Mouse (Mus musculus) hindbrain, embryonic 14.5 days (tissue): ENCODE data around the gene Ciita. TPM values are rescaled to one million over a fixed set of nuclear protein-coding genes. Genes with fewer than 3 reads are reported as not detected.
A peak's percentile ranks its signal among the peaks of the same experiment; 100 is the strongest.

Experiments used
- ATAC-seq: fragments of 200-750 bp; cut with Nextera tagmentation; 2 replicates; pipeline ENCODE4 v1.8.0; 2017; ENCODE audit warnings: moderate number of reproducible peaks, mild to moderate bottlenecking, moderate TSS enrichment, moderate library complexity; ENCODE audit not compliant: low FRiP score
- DNase-seq: peaks from one replicate; pipeline ENCODE4 v3.0.0-alpha.2; 2015; ENCODE audit warnings: low spot score
- H3K27ac ChIP-seq: fragments of 300-500 bp; sonication (generic); 2 replicates; pipeline ENCODE4 v1.5.1; 2014; ENCODE audit warnings: mild to moderate bottlenecking, moderate library complexity
- H3K27me3 ChIP-seq: fragments of 300-500 bp; sonication (generic); 2 replicates; pipeline ENCODE4 v1.6.1; 2014; ENCODE audit warnings: mild to moderate bottlenecking, low read length, mixed read lengths; ENCODE audit not compliant: control insufficient read depth, insufficient read depth
- H3K36me3 ChIP-seq: fragments of 300-500 bp; sonication (generic); replicated peaks from 2 replicates; pipeline ENCODE4 v1.6.1; 2014; ENCODE audit not compliant: control insufficient read depth, insufficient read depth
- H3K4me1 ChIP-seq: fragments of 300-500 bp; sonication (generic); replicated peaks from 2 replicates; pipeline ENCODE4 v1.6.1; 2014; ENCODE audit warnings: antibody characterized with exemption, low read length, mixed read lengths; ENCODE audit not compliant: control insufficient read depth, insufficient read depth
- H3K4me2 ChIP-seq: fragments of 300-500 bp; sonication (generic); replicated peaks from 2 replicates; pipeline ENCODE4 v1.6.1; 2014; ENCODE audit warnings: mild to moderate bottlenecking, moderate library complexity
- H3K4me3 ChIP-seq: fragments of 300-500 bp; sonication (generic); replicated peaks from 2 replicates; pipeline ENCODE4 v1.5.1; 2014; ENCODE audit warnings: mild to moderate bottlenecking, low read length
- H3K9ac ChIP-seq: fragments of 300-500 bp; sonication (generic); 2 replicates; pipeline ENCODE4 v1.6.1; 2014
- H3K9me3 ChIP-seq: fragments of 300-500 bp; sonication (generic); 2 replicates; pipeline ENCODE4 v1.6.1; 2016; ENCODE audit warnings: low read length; ENCODE audit not compliant: control insufficient read depth
- WGBS: fragments of 180-500 bp; shearing (Covaris S2); extraction: QIAGEN DNeasy Blood & Tissue Kit; methylation state at CpG from one replicate; pipeline ENCODE4 v1.1.7; 2014; 5-methylcytosine and 5-hydroxymethylcytosine counted together
- polyA plus RNA-seq: library from polyadenylated mRNA; unstranded; fragments of >200 nt; fragmentation: Nextera tagmentation; extraction: Ambion mirVana; gene quantifications from 2 replicates; pipeline ENCODE4 v1.2.1, GENCODE M21; 2014

Gene Ciita
- polyA plus RNA-seq, 1 experiment from 2014 or later: 0.62 TPM

- Histone ChIP-seq H3K4me1 (no peaks in the 10 kb centered on the region), H3K27ac (no peak overlapping the region), H3K36me3 (no peaks in the 10 kb centered on the region), H3K27me3 (no peaks in the 10 kb centered on the region), H3K4me3 (no peak overlapping the region), H3K9ac (no peak overlapping the region), H3K9me3 (no peaks in the 10 kb centered on the region), H3K4me2 (no peak overlapping the region)
- ATAC-seq (peak; percentile 74; the same call in 1 of the 2 replicates), DNase-seq (peak; percentile 94)
- 50% methylated on average over 2 of the region's 2 CpGs for WGBS
These were observed 41.2 kb downstream of the Ciita start for GRCm38 (mm10) chr16:10520908-10521614.

DNA sequence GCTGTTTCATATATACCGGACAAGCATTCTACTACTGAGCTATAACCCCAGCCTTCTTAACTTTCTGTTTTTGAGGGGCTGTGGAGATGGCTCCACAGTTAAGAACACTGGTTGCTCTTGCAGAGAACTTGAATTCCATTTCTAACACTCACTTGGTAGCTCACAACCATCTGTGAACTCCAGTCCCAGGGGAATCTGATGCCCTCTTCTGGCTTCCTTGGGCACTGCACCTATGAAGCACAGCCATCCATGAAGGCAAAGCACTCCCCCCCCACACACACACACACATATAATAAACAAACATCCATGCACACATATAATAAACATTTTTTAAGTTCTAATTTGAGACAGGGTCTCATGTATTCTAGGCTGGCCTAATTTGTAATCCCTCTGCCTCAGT is 43.0 kb downstream of the Ciita start:
- Histone ChIP-seq H3K4me1 (no peaks in the 10 kb centered on the region), H3K27me3 (no peaks in the 10 kb centered on the region), H3K9ac (no peak overlapping the region), H3K27ac (no peak overlapping the region), H3K9me3 (no peaks in the 10 kb centered on the region), H3K36me3 (no peaks in the 10 kb centered on the region), H3K4me3 (no peak overlapping the region), H3K4me2 (no peak overlapping the region)
- WGBS: 92% methylated on average over 1 of the region's 1 CpGs
- DNase-seq: peak; percentile 69
- ATAC-seq: no peak

- no peaks in the 10 kb centered on the region for H3K9me3 ChIP-seq
- H3K27me3 ChIP-seq: no peaks in the 10 kb centered on the region
- H3K9ac ChIP-seq: no peak overlapping the region
- no peak overlapping the region for H3K4me3 ChIP-seq
- ATAC-seq (no peak), DNase-seq (no peak)
- H3K4me1 ChIP-seq: no peaks in the 10 kb centered on the region
- WGBS: 94% methylated on average over 8 of the region's 8 CpGs
- no peak overlapping the region for H3K4me2 ChIP-seq
- no peaks in the 10 kb centered on the region for H3K36me3 ChIP-seq
- H3K27ac ChIP-seq: no peak overlapping the region
These were observed 43.8 kb downstream of the Ciita start for GRCm38 (mm10) chr16:10523650-10524049.

DNA sequence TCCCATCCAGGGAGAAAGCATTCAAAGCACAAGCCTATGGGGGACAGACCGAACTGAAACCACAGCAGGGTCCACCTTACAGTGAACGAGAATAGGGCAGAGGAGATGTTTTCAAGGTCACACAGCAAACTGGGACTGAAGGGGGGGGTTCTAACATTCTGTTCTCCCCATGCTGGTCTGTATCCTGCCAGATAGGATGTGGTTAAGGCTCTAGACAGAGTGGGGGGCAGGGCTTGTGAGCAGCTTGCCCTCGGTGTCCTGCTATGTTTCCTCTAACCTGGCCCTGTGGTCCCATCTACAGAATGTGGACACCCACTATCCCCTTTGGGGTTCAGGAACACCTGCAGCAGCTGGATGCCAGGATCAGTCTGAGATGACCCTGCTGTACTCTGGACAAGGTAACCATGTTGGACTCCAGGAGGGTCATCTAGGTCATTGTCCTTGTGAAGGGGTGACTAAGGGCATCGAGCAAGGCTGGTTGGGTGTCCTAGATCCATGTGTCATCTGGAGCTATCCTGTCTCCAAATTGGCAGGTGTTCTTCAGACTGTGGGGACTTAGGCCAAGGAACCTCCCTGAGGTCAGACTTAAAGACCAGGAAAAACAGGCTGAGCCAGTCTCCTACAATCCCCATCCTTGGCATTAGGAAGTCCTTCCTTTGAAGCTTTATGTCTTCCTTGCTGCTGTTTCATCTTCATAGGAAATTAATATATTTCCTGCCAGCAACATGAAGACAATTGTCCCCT is 45.2 kb downstream of the Ciita start:
- no peak overlapping the region for H3K27ac ChIP-seq
- H3K4me2 ChIP-seq: no peak overlapping the region
- no peak overlapping the region for H3K4me3 ChIP-seq
- no peaks in the 10 kb centered on the region for H3K9me3 ChIP-seq
- H3K36me3 ChIP-seq: peaks cover 8% of the 10 kb centered on the region; the same call in 1 of the 2 replicates
- no peaks in the 10 kb centered on the region for H3K4me1 ChIP-seq
- ATAC-seq (no peak), DNase-seq (no peak)
- WGBS: 83% methylated on average over 4 of the region's 4 CpGs
- H3K9ac ChIP-seq: no peak overlapping the region
- no peaks in the 10 kb centered on the region for H3K27me3 ChIP-seq

GRCm38 (mm10) chr16:10525610-10525980 is 45.7 kb downstream of the Ciita start:
- Histone ChIP-seq H3K9ac (no peak overlapping the region), H3K4me1 (no peaks in the 10 kb centered on the region), H3K27ac (no peak overlapping the region), H3K9me3 (no peaks in the 10 kb centered on the region), H3K36me3 (peaks cover 8% of the 10 kb centered on the region; the same call in 1 of the 2 replicates), H3K4me2 (no peak overlapping the region), H3K4me3 (no peak overlapping the region), H3K27me3 (no peaks in the 10 kb centered on the region)
- DNase-seq: no peak
- 70% methylated on average over 2 of the region's 2 CpGs for WGBS
- no peak for ATAC-seq

DNA sequence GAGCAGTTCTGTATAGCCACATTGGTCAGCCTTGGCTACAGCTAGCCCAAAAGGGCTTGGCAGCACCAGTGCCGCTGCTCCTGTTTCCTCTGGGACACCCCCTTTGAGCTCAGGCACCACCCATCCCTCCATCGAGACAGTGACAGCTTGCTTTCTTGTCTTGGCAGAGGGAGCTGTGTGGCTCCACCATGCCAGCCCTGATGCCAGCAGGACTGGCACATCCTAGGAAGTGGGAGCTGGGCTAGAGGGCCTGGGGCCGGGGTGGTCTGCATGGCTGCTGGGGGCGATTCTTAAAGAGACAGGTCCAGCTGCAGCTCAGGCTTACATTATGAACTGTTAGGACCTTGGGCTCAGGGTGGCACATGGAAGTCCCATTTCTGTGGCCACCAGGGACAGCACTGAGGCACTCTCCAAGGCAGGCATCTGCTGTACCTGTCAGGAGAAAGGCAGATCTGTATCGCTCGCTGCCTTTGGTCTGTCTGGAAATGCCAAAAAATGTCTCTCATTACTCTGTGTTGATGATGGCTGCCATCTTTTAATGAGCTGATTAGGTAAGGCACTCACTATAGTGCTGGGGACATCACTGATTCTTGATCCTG is 47.3 kb downstream of the Ciita start:
- Histone ChIP-seq H3K27me3 (no peaks in the 10 kb centered on the region), H3K4me3 (no peak overlapping the region), H3K27ac (no peak overlapping the region), H3K9ac (no peak overlapping the region), H3K4me1 (no peaks in the 10 kb centered on the region), H3K9me3 (no peaks in the 10 kb centered on the region), H3K4me2 (no peak overlapping the region), H3K36me3 (peaks cover 12% of the 10 kb centered on the region)
- ATAC-seq: 0 out of 2 replicates have a peak, but pooled peaks have one; percentile 28
- no peak for DNase-seq
- 78% methylated on average over 6 of the region's 6 CpGs for WGBS

- H3K4me2 ChIP-seq: no peak overlapping the region
- H3K9me3 ChIP-seq: no peaks in the 10 kb centered on the region
- no peaks in the 10 kb centered on the region for H3K27me3 ChIP-seq
- no peaks in the 10 kb centered on the region for H3K4me1 ChIP-seq
- ATAC-seq (no peak), DNase-seq (no peak)
- peaks cover 15% of the 10 kb centered on the region for H3K36me3 ChIP-seq
- H3K9ac ChIP-seq: no peak overlapping the region
- H3K27ac ChIP-seq: no peak overlapping the region
- 88% methylated on average over 3 of the region's 3 CpGs for WGBS
- no peak overlapping the region for H3K4me3 ChIP-seq
These were observed 48.5 kb downstream of the Ciita start for GRCm38 (mm10) chr16:10528382-10528781.

DNA sequence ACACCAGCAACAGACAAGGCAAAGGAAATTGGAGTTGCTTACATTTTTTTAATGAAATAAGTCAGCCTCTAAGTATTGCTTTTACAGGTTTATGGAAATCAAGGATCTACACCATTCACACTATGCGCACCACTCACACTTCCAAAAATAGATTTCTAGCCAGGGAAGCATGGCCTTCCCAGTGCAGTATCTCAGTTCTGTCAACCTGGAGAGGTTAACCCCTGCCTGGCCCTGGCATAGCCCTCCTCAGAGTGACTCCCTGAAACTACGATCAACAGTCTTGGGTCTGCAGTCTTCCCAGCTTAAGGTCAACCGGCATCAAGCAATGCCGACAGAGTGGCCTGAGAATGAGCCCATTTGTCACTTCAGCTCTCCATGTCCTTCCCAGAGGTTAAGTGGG is 50.3 kb downstream of the Ciita start:
- Histone ChIP-seq H3K27ac (no peak overlapping the region), H3K4me3 (no peak overlapping the region), H3K4me1 (no peaks in the 10 kb centered on the region), H3K27me3 (no peaks in the 10 kb centered on the region), H3K36me3 (peaks cover 15% of the 10 kb centered on the region), H3K9ac (no peak overlapping the region), H3K4me2 (no peak overlapping the region), H3K9me3 (no peaks in the 10 kb centered on the region)
- DNase-seq: no peak
- ATAC-seq: no peak
- WGBS: 96% methylated on average over 4 of the region's 4 CpGs

DNA sequence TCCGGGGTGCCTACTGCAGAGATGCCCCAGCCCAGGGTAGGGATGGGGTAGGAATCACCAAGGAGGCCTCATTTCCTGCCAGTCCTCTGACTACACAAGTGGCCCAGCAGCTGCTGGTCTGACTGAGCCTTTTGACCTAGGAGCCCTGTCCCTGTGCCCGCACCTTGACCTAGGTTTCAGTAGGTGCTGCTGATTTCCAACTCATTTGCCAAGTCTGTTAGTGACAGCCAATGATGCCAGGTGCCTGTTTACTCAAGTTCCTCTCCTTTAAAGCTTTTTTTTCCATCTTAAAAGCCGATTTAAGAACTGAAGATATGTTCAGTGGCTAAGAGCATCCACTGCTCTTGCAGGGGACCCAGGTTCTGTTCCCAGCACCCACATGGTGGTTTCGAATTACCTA is 53.9 kb downstream of the Ciita start:
- ATAC-seq (no peak), DNase-seq (no peak)
- Histone ChIP-seq H3K9me3 (no peaks in the 10 kb centered on the region), H3K9ac (no peak overlapping the region), H3K4me2 (no peak overlapping the region), H3K27ac (no peak overlapping the region), H3K36me3 (peaks cover 15% of the 10 kb centered on the region), H3K4me3 (no peak overlapping the region), H3K27me3 (no peaks in the 10 kb centered on the region), H3K4me1 (no peaks in the 10 kb centered on the region)
- 96% methylated on average over 4 of the region's 4 CpGs for WGBS
